Mouse (Mus musculus): ENCODE data around the gene Pth2.

GRCm38 (mm10) chr7:45155590-45155989 lies 25.2 kb upstream of the Pth2 start:
- TF ChIP-seq CTCF (IDR thresholded peaks at IDR 0.05; ENCODE audit: low read depth, low read length): no peak
- no peak for TF ChIP-seq POLR2A (IDR thresholded peaks at IDR 0.05; ENCODE audit: borderline replicate concordance, low read depth, low read length)

All from bone marrow macrophage, adult 2 months (primary cell).